Mouse (Mus musculus): Measurements from ENCODE around the gene Psph.

DNA sequence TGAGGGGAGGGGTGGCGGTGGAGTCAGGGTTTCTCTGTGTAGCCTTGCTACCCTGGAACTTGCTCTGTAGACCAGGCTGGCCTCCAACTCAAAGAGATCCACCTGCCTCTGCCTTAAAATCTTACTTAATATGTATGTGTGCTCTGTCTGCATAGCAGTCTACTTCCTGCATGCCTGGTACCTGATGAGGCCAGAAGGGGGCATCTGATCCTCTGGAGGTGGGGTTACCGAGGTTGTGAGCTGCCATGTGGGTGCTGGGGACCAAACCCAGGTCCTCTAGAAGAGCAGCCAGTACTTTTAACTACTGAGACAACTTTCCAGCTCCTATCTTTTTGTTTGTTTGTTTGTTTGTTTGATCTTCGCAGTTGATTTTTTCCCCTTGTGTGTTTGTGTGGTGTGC is 7.1 kb downstream of the Psph start:
- no peak for TF ChIP-seq POLR2A (IDR thresholded peaks at IDR 0.05; ENCODE audit: extremely low read depth, insufficient read depth, low read length)
- TF ChIP-seq CTCF (IDR thresholded peaks at IDR 0.05; ENCODE audit: extremely low read depth, insufficient read depth, low read length): no peak
